Mouse (Mus musculus): ENCODE results near the gene Lgi4. TPM values are rescaled to one million over a fixed set of nuclear protein-coding genes. Genes with fewer than 3 reads are reported as not detected.

Gene Lgi4
- polyA plus RNA-seq, 1 experiment = not detected

GRCm38 (mm10) chr7:31116721-31117145 lies 57.6 kb downstream of the Lgi4 start:
- Histone ChIP-seq H3K4me2 (ENCODE audit: low read depth) (no peak overlapping the region), H3K4me3 (no peak overlapping the region), H3ac (ENCODE audit: control insufficient read depth, insufficient read length) (no peak overlapping the region), H3K27me3 (ENCODE audit: control insufficient read depth, insufficient read depth, insufficient read length) (peaks cover 8% of the 10 kb centered on the region), H3K79me2 (ENCODE audit: control insufficient read depth, insufficient read depth) (no peaks in the 10 kb centered on the region), H3K36me3 (ENCODE audit: control insufficient read depth, insufficient read depth) (no peaks in the 10 kb centered on the region)
- TF ChIP-seq MYOG (IDR thresholded peaks at IDR 0.05; ENCODE audit: control insufficient read depth in 1 of 3, insufficient read depth in 1 of 3, insufficient read length in 2 of 3, low read depth in 2 of 3) (no peak), USF1 (IDR thresholded peaks at IDR 0.05; ENCODE audit: low read depth) (no peak), MAX (IDR thresholded peaks at IDR 0.05; ENCODE audit: low read depth) (no peak), CEBPB (IDR thresholded peaks at IDR 0.05; ENCODE audit: insufficient read depth, poor library complexity, severe bottlenecking) (no peak), POLR2AphosphoS2 (IDR thresholded peaks at IDR 0.05; ENCODE audit: insufficient read length, low read depth) (no peak), TCF12 (IDR thresholded peaks at IDR 0.05; ENCODE audit: insufficient read depth, poor library complexity, severe bottlenecking) (no peak), MYOD1 (IDR thresholded peaks at IDR 0.05; ENCODE audit: control insufficient read depth in 1 of 3, insufficient read length in 2 of 3, low read depth in 2 of 3) (no peak), TCF3 (IDR thresholded peaks at IDR 0.05; ENCODE audit: insufficient read length, low read depth) (no peak), REST (IDR thresholded peaks at IDR 0.05; ENCODE audit: insufficient read depth, insufficient read length) (no peak)

GRCm38 (mm10) chr7:31117465-31117864 lies 58.3 kb downstream of the Lgi4 start:
- no peak overlapping the region for H3K4me3 ChIP-seq
- TF ChIP-seq POLR2A (IDR thresholded peaks at IDR 0.05; ENCODE audit: insufficient read length, low read depth) (no peak), USF1 (IDR thresholded peaks at IDR 0.05; ENCODE audit: low read depth) (no peak), MYOD1 (IDR thresholded peaks at IDR 0.05; ENCODE audit: control insufficient read depth in 1 of 3, insufficient read length in 2 of 3, low read depth in 2 of 3) (no peak), REST (IDR thresholded peaks at IDR 0.05; ENCODE audit: insufficient read depth, insufficient read length) (no peak), TCF12 (IDR thresholded peaks at IDR 0.05; ENCODE audit: insufficient read depth, poor library complexity, severe bottlenecking) (no peak), MAX (IDR thresholded peaks at IDR 0.05; ENCODE audit: low read depth) (no peak), E2F4 (IDR thresholded peaks at IDR 0.05; ENCODE audit: insufficient read depth) (no peak), POLR2AphosphoS2 (IDR thresholded peaks at IDR 0.05; ENCODE audit: insufficient read length, low read depth) (no peak), TCF3 (IDR thresholded peaks at IDR 0.05; ENCODE audit: insufficient read length, low read depth) (no peak), MYOG (IDR thresholded peaks at IDR 0.05; ENCODE audit: control insufficient read depth in 1 of 3, insufficient read depth in 1 of 3, insufficient read length in 2 of 3, low read depth in 2 of 3) (no peak), CEBPB (IDR thresholded peaks at IDR 0.05; ENCODE audit: insufficient read depth, poor library complexity, severe bottlenecking) (no peak), SRF (IDR thresholded peaks at IDR 0.05; ENCODE audit: control insufficient read depth, insufficient read length, low read depth) (no peak)
- H3K79me2 ChIP-seq (ENCODE audit: control insufficient read depth, insufficient read depth) = no peaks in the 10 kb centered on the region
- H3K27me3 ChIP-seq (ENCODE audit: control insufficient read depth, insufficient read depth, insufficient read length) = peaks cover 8% of the 10 kb centered on the region
- no peak overlapping the region for H3ac ChIP-seq (ENCODE audit: control insufficient read depth, insufficient read length)
- no peaks in the 10 kb centered on the region for H3K36me3 ChIP-seq (ENCODE audit: control insufficient read depth, insufficient read depth)
- no peak overlapping the region for H3K4me2 ChIP-seq (ENCODE audit: low read depth)

DNA sequence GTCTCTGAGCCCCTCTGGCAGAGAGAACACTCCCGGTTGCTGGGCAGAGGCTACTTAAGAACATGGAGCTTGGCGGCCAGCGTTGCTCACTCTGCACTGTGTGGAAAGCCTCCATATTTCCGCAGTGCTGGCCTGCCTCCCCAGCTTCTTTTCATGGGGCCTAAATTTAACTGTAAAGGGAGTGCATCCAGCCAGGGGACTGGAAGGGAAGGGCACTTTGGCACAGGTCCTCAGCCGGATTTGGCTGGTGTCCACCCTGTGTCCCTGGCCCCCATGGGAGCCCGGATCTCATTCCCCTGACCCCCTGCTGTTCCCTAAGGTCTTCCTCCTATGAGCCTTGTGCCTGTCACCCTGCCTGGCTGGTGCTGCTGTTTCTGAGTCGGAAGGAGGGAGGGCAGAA lies 59.3 kb downstream of the Lgi4 start:
- H3ac ChIP-seq (ENCODE audit: control insufficient read depth, insufficient read length) = no peak overlapping the region
- no peaks in the 10 kb centered on the region for H3K36me3 ChIP-seq (ENCODE audit: control insufficient read depth, insufficient read depth)
- TF ChIP-seq MAX (IDR thresholded peaks at IDR 0.05; ENCODE audit: low read depth) (no peak), REST (IDR thresholded peaks at IDR 0.05; ENCODE audit: insufficient read depth, insufficient read length) (no peak), E2F4 (IDR thresholded peaks at IDR 0.05; ENCODE audit: insufficient read depth) (no peak), CEBPB (IDR thresholded peaks at IDR 0.05; ENCODE audit: insufficient read depth, poor library complexity, severe bottlenecking) (no peak), TCF12 (IDR thresholded peaks at IDR 0.05; ENCODE audit: insufficient read depth, poor library complexity, severe bottlenecking) (no peak), MYOD1 (IDR thresholded peaks at IDR 0.05; ENCODE audit: control insufficient read depth in 1 of 3, insufficient read length in 2 of 3, low read depth in 2 of 3) (no peak), SRF (IDR thresholded peaks at IDR 0.05; ENCODE audit: control insufficient read depth, insufficient read length, low read depth) (no peak), POLR2A (IDR thresholded peaks at IDR 0.05; ENCODE audit: insufficient read length, low read depth) (no peak), TCF3 (IDR thresholded peaks at IDR 0.05; ENCODE audit: insufficient read length, low read depth) (no peak)
- H3K79me2 ChIP-seq (ENCODE audit: control insufficient read depth, insufficient read depth) = no peaks in the 10 kb centered on the region
- H3K27me3 ChIP-seq (ENCODE audit: control insufficient read depth, insufficient read depth, insufficient read length) = peaks cover 3% of the 10 kb centered on the region
- H3K4me3 ChIP-seq = no peak overlapping the region
- H3K4me2 ChIP-seq (ENCODE audit: low read depth) = no peak overlapping the region

- no peaks in the 10 kb centered on the region for H3K36me3 ChIP-seq (ENCODE audit: control insufficient read depth, insufficient read depth)
- no peak overlapping the region for H3K4me3 ChIP-seq
- no peaks in the 10 kb centered on the region for H3K79me2 ChIP-seq (ENCODE audit: control insufficient read depth, insufficient read depth)
- TF ChIP-seq SRF (IDR thresholded peaks at IDR 0.05; ENCODE audit: control insufficient read depth, insufficient read length, low read depth) (no peak), E2F4 (IDR thresholded peaks at IDR 0.05; ENCODE audit: insufficient read depth) (no peak), TCF12 (IDR thresholded peaks at IDR 0.05; ENCODE audit: insufficient read depth, poor library complexity, severe bottlenecking) (no peak), MYOD1 (IDR thresholded peaks at IDR 0.05; ENCODE audit: control insufficient read depth in 1 of 3, insufficient read length in 2 of 3, low read depth in 2 of 3) (no peak), MAX (IDR thresholded peaks at IDR 0.05; ENCODE audit: low read depth) (no peak), REST (IDR thresholded peaks at IDR 0.05; ENCODE audit: insufficient read depth, insufficient read length) (no peak), POLR2A (IDR thresholded peaks at IDR 0.05; ENCODE audit: insufficient read length, low read depth) (no peak), MYOG (IDR thresholded peaks at IDR 0.05; ENCODE audit: control insufficient read depth in 1 of 3, insufficient read depth in 1 of 3, insufficient read length in 2 of 3, low read depth in 2 of 3) (no peak), TCF3 (IDR thresholded peaks at IDR 0.05; ENCODE audit: insufficient read length, low read depth) (no peak), POLR2AphosphoS2 (IDR thresholded peaks at IDR 0.05; ENCODE audit: insufficient read length, low read depth) (no peak), CEBPB (IDR thresholded peaks at IDR 0.05; ENCODE audit: insufficient read depth, poor library complexity, severe bottlenecking) (no peak), USF1 (IDR thresholded peaks at IDR 0.05; ENCODE audit: low read depth) (no peak)
- no peak overlapping the region for H3ac ChIP-seq (ENCODE audit: control insufficient read depth, insufficient read length)
- no peak overlapping the region for H3K4me2 ChIP-seq (ENCODE audit: low read depth)
- H3K27me3 ChIP-seq (ENCODE audit: control insufficient read depth, insufficient read depth, insufficient read length) = no peaks in the 10 kb centered on the region
Observed at GRCm38 (mm10) chr7:31119556-31119955, 60.4 kb downstream of the Lgi4 start.

Other genes starting within 250 kb of the Lgi4 start
- not detected for gene Ffar2, start 235.6 kb upstream of the Lgi4 start, polyA plus RNA-seq (2012; fragmentation: generic; extraction: Trizol)
- gene Ffar3, start 203.2 kb upstream of the Lgi4 start, polyA plus RNA-seq (2012; fragmentation: generic; extraction: Trizol) = not detected
- not detected for gene Ffar1, start 197.8 kb upstream of the Lgi4 start, polyA plus RNA-seq (2012; fragmentation: generic; extraction: Trizol)
- not detected for gene Cd22, start 179.0 kb upstream of the Lgi4 start, polyA plus RNA-seq (2012; fragmentation: generic; extraction: Trizol)
- gene Mag, start 144.5 kb upstream of the Lgi4 start, polyA plus RNA-seq (2012; fragmentation: generic; extraction: Trizol) = 0.01 TPM
- gene Hamp2, start 134.7 kb upstream of the Lgi4 start, polyA plus RNA-seq (2012; fragmentation: generic; extraction: Trizol) = not detected
- gene Hamp, start 115.3 kb upstream of the Lgi4 start, polyA plus RNA-seq (2012; fragmentation: generic; extraction: Trizol) = not detected
- 88.6 TPM for gene Usf2, start 102.5 kb upstream of the Lgi4 start, polyA plus RNA-seq (2012; fragmentation: generic; extraction: Trizol)
- gene Lsr, start 85.9 kb upstream of the Lgi4 start, polyA plus RNA-seq (2012; fragmentation: generic; extraction: Trizol) = 0.02 TPM
- gene Fam187b, start 85.6 kb upstream of the Lgi4 start, polyA plus RNA-seq (2012; fragmentation: generic; extraction: Trizol) = not detected
- 31.0 TPM for gene Fxyd5, start 16.9 kb upstream of the Lgi4 start, polyA plus RNA-seq (2012; fragmentation: generic; extraction: Trizol)
- gene Fxyd7, start 7.9 kb upstream of the Lgi4 start, polyA plus RNA-seq (2012; fragmentation: generic; extraction: Trizol) = not detected
- 8.4 TPM for gene Fxyd1, start 2.1 kb upstream of the Lgi4 start, polyA plus RNA-seq (2012; fragmentation: generic; extraction: Trizol)
- 0.01 TPM for gene Fxyd3, start 17.4 kb downstream of the Lgi4 start, polyA plus RNA-seq (2012; fragmentation: generic; extraction: Trizol)
- not detected for gene Hpn, start 55.9 kb downstream of the Lgi4 start, polyA plus RNA-seq (2012; fragmentation: generic; extraction: Trizol)
- 4.1 TPM for gene Scn1b, start 67.7 kb downstream of the Lgi4 start, polyA plus RNA-seq (2012; fragmentation: generic; extraction: Trizol)
- 25.5 TPM for gene Gramd1a, start 96.6 kb downstream of the Lgi4 start, polyA plus RNA-seq (2012; fragmentation: generic; extraction: Trizol)
- gene Scgb2b2, start 231.2 kb downstream of the Lgi4 start, polyA plus RNA-seq (2012; fragmentation: generic; extraction: Trizol) = not detected
- not detected for gene Scgb1b2, start 232.5 kb downstream of the Lgi4 start, polyA plus RNA-seq (2012; fragmentation: generic; extraction: Trizol)